Mouse (Mus musculus) liver, embryonic 13.5 days (tissue): ENCODE measurements around the gene Map4k1. TPM values are rescaled to one million over a fixed set of nuclear protein-coding genes. Genes with fewer than 3 reads are reported as not detected.
A peak's percentile ranks its signal among the peaks of the same experiment; 100 is the strongest.
"Not testable (repeated sequence)": the region's sequence is repeated elsewhere in the genome, so short reads cannot be mapped to it uniquely, and the experiment has no call there.

ENCODE experiments used
- ATAC-seq: fragments of 200-750 bp; cut with Nextera tagmentation; 2 replicates; pipeline ENCODE4 v1.8.0; 2017; ENCODE audit warnings: low read depth, mild to moderate bottlenecking, moderate number of reproducible peaks, moderate library complexity
- DNase-seq: peaks from one replicate; pipeline ENCODE4 v3.0.0; 2022
- H3K27ac ChIP-seq: fragments of 300-500 bp; sonication (generic); 2 replicates; pipeline ENCODE4 v1.5.1; 2015; ENCODE audit warnings: moderate library complexity, mild to moderate bottlenecking, inconsistent platforms
- H3K27me3 ChIP-seq: fragments of 300-500 bp; sonication (generic); 2 replicates; pipeline ENCODE4 v1.6.1; 2015; ENCODE audit warnings: mild to moderate bottlenecking, inconsistent platforms
- H3K36me3 ChIP-seq: fragments of 300-500 bp; sonication (generic); 2 replicates; pipeline ENCODE4 v1.6.1; 2015; ENCODE audit warnings: mild to moderate bottlenecking, inconsistent platforms
- H3K4me1 ChIP-seq: fragments of 300-500 bp; sonication (generic); replicated peaks from 2 replicates; pipeline ENCODE4 v1.6.1; 2015; ENCODE audit warnings: inconsistent platforms
- H3K4me2 ChIP-seq: fragments of 300-500 bp; sonication (generic); 2 replicates; pipeline ENCODE4 v1.6.1; 2015; ENCODE audit warnings: inconsistent platforms, mild to moderate bottlenecking, moderate library complexity
- H3K4me3 ChIP-seq: fragments of 300-500 bp; sonication (generic); replicated peaks from 2 replicates; pipeline ENCODE4 v1.5.1; 2015; ENCODE audit warnings: mild to moderate bottlenecking, inconsistent platforms
- H3K9ac ChIP-seq: fragments of 300-500 bp; sonication (generic); 2 replicates; pipeline ENCODE4 v1.6.1; 2015; ENCODE audit warnings: mild to moderate bottlenecking, inconsistent platforms
- H3K9me3 ChIP-seq: fragments of 300-500 bp; sonication (generic); replicated peaks from 2 replicates; pipeline ENCODE4 v1.6.1; 2016; ENCODE audit warnings: inconsistent platforms
- WGBS: fragments of 180-500 bp; shearing (Covaris S2); methylation state at CpG from one replicate; pipeline ENCODE4 v1.1.7; 2015; ENCODE audit not compliant: insufficient replicate concordance; 5-methylcytosine and 5-hydroxymethylcytosine counted together
- polyA plus RNA-seq: library from polyadenylated mRNA; unstranded; fragments of >200 nt; fragmentation: Nextera tagmentation; extraction: Ambion mirVana; gene quantifications from 2 replicates; pipeline ENCODE4 v1.2.1, GENCODE M21; 2015

Map4k1 gene
- polyA plus RNA-seq, 1 experiment from 2014 or later, result 29.1 TPM

GRCm38 (mm10) chr7:28966181-28966580 lies 15.7 kb upstream of the Map4k1 start:
- Histone ChIP-seq H3K4me1 (peaks cover 37% of the 10 kb centered on the region), H3K36me3 (peaks cover 13% of the 10 kb centered on the region)

GRCm38 (mm10) chr7:28966751-28967505 lies 14.9 kb upstream of the Map4k1 start:
- Histone ChIP-seq H3K9ac (no peak overlapping the region), H3K4me1 (peaks cover 40% of the 10 kb centered on the region), H3K4me2 (no peak overlapping the region), H3K4me3 (no peak overlapping the region), H3K27me3 (no peaks in the 10 kb centered on the region), H3K27ac (no peak overlapping the region), H3K9me3 (no peaks in the 10 kb centered on the region), H3K36me3 (peaks cover 21% of the 10 kb centered on the region)
- no peak for DNase-seq
- 70% methylated on average over 4 of the region's 4 CpGs for WGBS
- ATAC-seq, result no peak

More at GRCm38 (mm10) chr7:28966181-28966580, 15.7 kb upstream of the Map4k1 start:
- Histone ChIP-seq H3K9ac (no peak overlapping the region), H3K27me3 (no peaks in the 10 kb centered on the region), H3K27ac (no peak overlapping the region), H3K9me3 (no peaks in the 10 kb centered on the region), H3K4me3 (no peak overlapping the region), H3K4me2 (no peak overlapping the region)
- DNase-seq (no peak), ATAC-seq (no peak)
- 78% methylated on average over 4 of the region's 5 CpGs for WGBS

GRCm38 (mm10) chr7:28968120-28968519 lies 13.7 kb upstream of the Map4k1 start:
- H3K9ac ChIP-seq, DNase-seq, H3K4me2 ChIP-seq, H3K9me3 ChIP-seq, H3K27ac ChIP-seq, H3K27me3 ChIP-seq, H3K4me3 ChIP-seq, ATAC-seq: not testable (repeated sequence)
- WGBS, result 83% methylated on average over 8 of the region's 8 CpGs
- peaks cover 30% of the 10 kb centered on the region for H3K36me3 ChIP-seq
- H3K4me1 ChIP-seq, result peaks cover 34% of the 10 kb centered on the region

GRCm38 (mm10) chr7:28969271-28969670 lies 12.6 kb upstream of the Map4k1 start:
- Histone ChIP-seq H3K27me3 (no peaks in the 10 kb centered on the region), H3K4me3 (no peak overlapping the region), H3K4me1 (peaks cover 28% of the 10 kb centered on the region), H3K36me3 (peaks cover 41% of the 10 kb centered on the region), H3K9me3 (no peaks in the 10 kb centered on the region), H3K9ac (no peak overlapping the region; the same call in 1 of the 2 replicates), H3K4me2 (no peak overlapping the region), H3K27ac (no peak overlapping the region)
- ATAC-seq (no peak), DNase-seq (no peak)
- 81% methylated on average over 1 of the region's 1 CpGs for WGBS

GRCm38 (mm10) chr7:28969672-28970394 lies 12.0 kb upstream of the Map4k1 start:
- no peaks in the 10 kb centered on the region for H3K27me3 ChIP-seq
- H3K36me3 ChIP-seq, result peaks cover 47% of the 10 kb centered on the region
- H3K4me1 ChIP-seq, result peaks cover 28% of the 10 kb centered on the region
- WGBS, result 74% methylated on average over 12 of the region's 12 CpGs
- ATAC-seq (no peak), DNase-seq (no peak)
- H3K9me3 ChIP-seq, result no peaks in the 10 kb centered on the region
- no peak overlapping the region for H3K9ac ChIP-seq
- H3K4me2 ChIP-seq, result no peak overlapping the region
- H3K4me3 ChIP-seq, result no peak overlapping the region
- H3K27ac ChIP-seq, result peak overlapping the region; percentile 29; the same call in 1 of the 2 replicates

- H3K4me2 ChIP-seq, result no peak overlapping the region
- ATAC-seq, result no peak
- peaks cover 28% of the 10 kb centered on the region for H3K4me1 ChIP-seq
- WGBS, result 68% methylated on average over 7 of the region's 7 CpGs
- no peak overlapping the region for H3K9ac ChIP-seq
- H3K36me3 ChIP-seq, result peaks cover 55% of the 10 kb centered on the region
- DNase-seq, result no peak
- no peaks in the 10 kb centered on the region for H3K27me3 ChIP-seq
- no peaks in the 10 kb centered on the region for H3K9me3 ChIP-seq
- no peak overlapping the region for H3K4me3 ChIP-seq
- H3K27ac ChIP-seq, result no peak overlapping the region
These were observed 10.8 kb upstream of the Map4k1 start for GRCm38 (mm10) chr7:28971029-28971428.

- Histone ChIP-seq H3K9ac (no peak overlapping the region), H3K36me3 (peaks cover 63% of the 10 kb centered on the region), H3K27me3 (no peaks in the 10 kb centered on the region), H3K4me2 (no peak overlapping the region), H3K9me3 (no peaks in the 10 kb centered on the region), H3K4me1 (peaks cover 28% of the 10 kb centered on the region), H3K4me3 (no peak overlapping the region), H3K27ac (no peak overlapping the region)
- WGBS, result 77% methylated on average over 6 of the region's 6 CpGs
- ATAC-seq (no peak), DNase-seq (no peak)
These were observed 10.0 kb upstream of the Map4k1 start for GRCm38 (mm10) chr7:28971770-28972269.

GRCm38 (mm10) chr7:28972542-28972985 lies 9.3 kb upstream of the Map4k1 start:
- 67% methylated on average over 8 of the region's 8 CpGs for WGBS
- peaks cover 26% of the 10 kb centered on the region for H3K4me1 ChIP-seq
- H3K9me3 ChIP-seq, result no peaks in the 10 kb centered on the region
- H3K9ac ChIP-seq, result no peak overlapping the region
- H3K4me2 ChIP-seq, result no peak overlapping the region
- no peak overlapping the region for H3K27ac ChIP-seq
- ATAC-seq, result 0 out of 2 replicates have a peak, but pooled peaks have one; percentile 22
- peak; percentile 63 for DNase-seq
- H3K36me3 ChIP-seq, result peaks cover 70% of the 10 kb centered on the region
- no peaks in the 10 kb centered on the region for H3K27me3 ChIP-seq
- H3K4me3 ChIP-seq, result no peak overlapping the region

- no peaks in the 10 kb centered on the region for H3K9me3 ChIP-seq
- 74% methylated on average over 8 of the region's 8 CpGs for WGBS
- H3K36me3 ChIP-seq, result peaks cover 75% of the 10 kb centered on the region
- no peak overlapping the region for H3K4me2 ChIP-seq
- H3K27ac ChIP-seq, result no peak overlapping the region
- no peak overlapping the region for H3K4me3 ChIP-seq
- ATAC-seq (no peak), DNase-seq (no peak)
- peaks cover 26% of the 10 kb centered on the region for H3K4me1 ChIP-seq
- no peak overlapping the region for H3K9ac ChIP-seq
- no peaks in the 10 kb centered on the region for H3K27me3 ChIP-seq
These were observed 8.8 kb upstream of the Map4k1 start for GRCm38 (mm10) chr7:28973025-28973424.

- no peak for DNase-seq
- no peak for ATAC-seq
- H3K4me1 ChIP-seq, result peaks cover 21% of the 10 kb centered on the region
- H3K27me3 ChIP-seq, result no peaks in the 10 kb centered on the region
- peaks cover 66% of the 10 kb centered on the region for H3K36me3 ChIP-seq
- 85% methylated on average over 9 of the region's 9 CpGs for WGBS
- H3K4me2 ChIP-seq, result no peak overlapping the region
- H3K4me3 ChIP-seq, result no peak overlapping the region
- H3K9me3 ChIP-seq, result no peaks in the 10 kb centered on the region
- H3K9ac ChIP-seq, result no peak overlapping the region
- no peak overlapping the region for H3K27ac ChIP-seq
These were observed 4.3 kb upstream of the Map4k1 start for GRCm38 (mm10) chr7:28977556-28977955.

- WGBS, result 6% methylated on average over 19 of the region's 19 CpGs
- Histone ChIP-seq H3K36me3 (peaks cover 25% of the 10 kb centered on the region), H3K9me3 (no peaks in the 10 kb centered on the region), H3K27ac (peak overlapping the region; percentile 94), H3K9ac (peak overlapping the region; percentile 86), H3K4me1 (peaks cover 43% of the 10 kb centered on the region), H3K27me3 (no peaks in the 10 kb centered on the region), H3K4me3 (peak overlapping the region; percentile 80), H3K4me2 (peak overlapping the region; percentile 89)
- ATAC-seq (peak; percentile 42), DNase-seq (no peak)
These were observed 594 bp downstream of the Map4k1 start for GRCm38 (mm10) chr7:28982274-28983013.
